Mouse (Mus musculus) left cerebral cortex, postnatal 4 days (tissue): ENCODE measurements around the gene Plin2. TPM values are rescaled to one million over a fixed set of nuclear protein-coding genes. Genes with fewer than 3 reads are reported as not detected.
"Not testable (repeated sequence)": the region's sequence is repeated elsewhere in the genome, so short reads cannot be mapped to it uniquely, and the experiment has no call there.

Experiments used
- DNase-seq: peaks from one replicate; pipeline ENCODE4 v3.0.0-alpha.2; 2022
- intact Hi-C: fragments of 180-260 bp; cut with DNase I; formaldehyde crosslinking; loops from one replicate; pipeline ENCODE4 v1.15.1; 2025
- total RNA-seq, 2 experiments: library from RNA; stranded (reverse); gene quantifications; 2 replicates each; pipeline ENCODE4 v1.2.3; 2021

Plin2 gene
- total RNA-seq, 2 experiments from 2014 or later, result 32.0 to 46.7 TPM

GRCm38 (mm10) chr4:86634312-86634711 lies 35.5 kb downstream of the Plin2 start:
- intact Hi-C loops, DNase-seq: not testable (repeated sequence)

GRCm38 (mm10) chr4:86632556-86632955 lies 37.3 kb downstream of the Plin2 start:
- intact Hi-C loops, DNase-seq: not testable (repeated sequence)

GRCm38 (mm10) chr4:86631831-86632230 lies 38.0 kb downstream of the Plin2 start:
- intact Hi-C loops, result no loop called here
- no peak for DNase-seq

- intact Hi-C loops, DNase-seq: not testable (repeated sequence)
These were observed 43.4 kb downstream of the Plin2 start for GRCm38 (mm10) chr4:86626496-86626895.

GRCm38 (mm10) chr4:86625463-86625862 lies 44.4 kb downstream of the Plin2 start:
- no peak for DNase-seq
- intact Hi-C loops, result no loop called here

- intact Hi-C loops, result not testable (repeated sequence)
These were observed 47.3 kb downstream of the Plin2 start for GRCm38 (mm10) chr4:86622532-86622931.

GRCm38 (mm10) chr4:86622116-86622515 lies 47.7 kb downstream of the Plin2 start:
- no peak for DNase-seq

More at GRCm38 (mm10) chr4:86622532-86622931, 47.3 kb downstream of the Plin2 start:
- not testable (repeated sequence) for DNase-seq

GRCm38 (mm10) chr4:86620506-86620905 lies 49.4 kb downstream of the Plin2 start:
- no peak for DNase-seq
- intact Hi-C loops, result no loop called here

More at GRCm38 (mm10) chr4:86622116-86622515, 47.7 kb downstream of the Plin2 start:
- intact Hi-C loops, result no loop called here

- intact Hi-C loops, result no loop called here
These were observed 57.6 kb downstream of the Plin2 start for GRCm38 (mm10) chr4:86612289-86612620.

GRCm38 (mm10) chr4:86611524-86612288 lies 58.2 kb downstream of the Plin2 start, which contains the start of gene Haus6:
Gene Haus6, minus strand, starts transcription at chr4:86612055.
- intact Hi-C loops, result no loop called here
- peak; percentile 92 for DNase-seq

More at GRCm38 (mm10) chr4:86612289-86612620, 57.6 kb downstream of the Plin2 start:
- no peak for DNase-seq

Other genes with a start within 250 kb of the Plin2 start
- not detected for gene Saxo1, start 111.7 kb downstream of the Plin2 start, total RNA-seq
- 100 to 1,000 TPM; 131 to 139 TPM for gene Rraga, start 94.4 kb downstream of the Plin2 start, total RNA-seq
- 10 to 100 TPM; 11.4 to 11.9 TPM for gene Haus6, start 58.0 kb downstream of the Plin2 start, total RNA-seq
- gene Dennd4c, start 78.5 kb upstream of the Plin2 start, total RNA-seq, result 10 to 100 TPM; 10.1 to 11.9 TPM
- gene Rps6, start 187.4 kb upstream of the Plin2 start, total RNA-seq, result 100 to 1,000 TPM; 527 to 532 TPM
- 1 to 10 TPM; 3.5 to 3.9 TPM for gene Acer2, start 204.3 kb upstream of the Plin2 start, total RNA-seq